Mouse (Mus musculus): ENCODE measurements at regions not wholly inside any gene's neighbourhood (a gene's known extent, or its start where the extent isn't known, plus 50 kb on each side); places are given as distances from the start of the nearest gene placed in this dataset.

- TF ChIP-seq EP300 (IDR thresholded peaks at IDR 0.05; ENCODE audit: low read depth) (no peak), CTCF (IDR thresholded peaks at IDR 0.05; ENCODE audit: low read depth) (no peak)
Observed at GRCm38 (mm10) chr9:33295925-33296324, 659.9 kb downstream of the Ets1 start.

All from liver, postnatal 0 days (tissue).